43 mouse cellular contexts compared by ENCODE assay signal in the genomic region with DNA sequence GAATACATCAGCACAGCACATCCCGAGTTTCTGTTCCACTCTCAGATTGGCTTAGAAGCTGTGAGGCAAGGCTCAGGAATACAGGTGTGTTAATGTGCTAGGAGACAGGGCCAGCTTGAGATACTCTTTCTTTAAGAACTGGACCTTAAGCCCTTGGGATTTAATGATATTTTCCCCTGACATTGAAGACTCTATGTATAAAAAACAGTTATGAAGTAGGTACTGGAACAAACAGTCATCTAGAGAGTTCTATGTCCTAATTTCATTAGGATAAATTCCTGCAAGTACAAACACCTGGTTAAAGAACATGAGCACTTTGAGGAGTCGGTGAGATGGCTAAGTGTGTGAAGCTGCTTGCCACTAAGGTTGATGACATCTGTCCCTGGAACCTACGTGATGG. TPM values are rescaled to one million over a fixed set of nuclear protein-coding genes. Genes with fewer than 3 reads are reported as not detected.
"Had no signal": no experiment of that assay in that cellular context is flagged by ENCODE, and none has a peak within 500 bp of the region (broad histone marks: within the 10 kb centered on the region; RNA-seq: fewer than 3 reads in every experiment).

No protein-coding gene starts in this region.

- ATAC-seq: hindbrain, embryonic 16.5 days; hindbrain, postnatal 0 days; inflammation-experienced regulatory T-cells, adult 6 months; intestine, embryonic 15.5 days; intestine, embryonic 16.5 days; intestine, postnatal 0 days had no signal

- H3K4me3 ChIP-seq: heart, embryonic 12.5 days; heart, embryonic 13.5 days; heart, embryonic 15.5 days; hindbrain, embryonic 10.5 days; hindbrain, embryonic 12.5 days; hindbrain, embryonic 13.5 days; hindbrain, embryonic 15.5 days; intestine, embryonic 15.5 days; kidney, embryonic 15.5 days; layer of hippocampus, adult 2 months; left cerebral cortex, adult 2 months had no signal

- H3K9me3 ChIP-seq: heart, embryonic 12.5 days; heart, embryonic 13.5 days; heart, embryonic 15.5 days; hindbrain, embryonic 10.5 days; hindbrain, embryonic 12.5 days; hindbrain, embryonic 13.5 days; hindbrain, embryonic 15.5 days; intestine, embryonic 15.5 days; kidney, embryonic 15.5 days had no signal

- H3K27ac ChIP-seq: heart, embryonic 13.5 days; heart, embryonic 15.5 days; hindbrain, embryonic 10.5 days; hindbrain, embryonic 12.5 days; hindbrain, embryonic 13.5 days; hindbrain, embryonic 14.5 days; hindbrain, embryonic 15.5 days; hindbrain, postnatal 0 days; intestine, embryonic 15.5 days; kidney, embryonic 15.5 days; kidney, postnatal 0 days; layer of hippocampus, adult 2 months; left cerebral cortex, adult 2 months had no signal

- DNase-seq: heart, postnatal 10 days; heart, postnatal 14 days; heart, postnatal 36 days; heart, postnatal 4 days; kidney, adult 11 months; kidney, adult 18-20 months; kidney, adult 2 months; kidney, adult 8-10 months; kidney, adult 9 months; kidney, postnatal 10 days; kidney, postnatal 14 days; kidney, postnatal 25 days; kidney, postnatal 36 days; kidney, postnatal 4 days; layer of hippocampus, adult 9-11 months; layer of hippocampus, postnatal 36 days had no signal

- H3K9ac ChIP-seq: heart, embryonic 12.5 days; heart, embryonic 13.5 days; heart, embryonic 15.5 days; hindbrain, embryonic 12.5 days; hindbrain, embryonic 13.5 days; hindbrain, embryonic 14.5 days; hindbrain, embryonic 15.5 days; intestine, embryonic 15.5 days; kidney, embryonic 15.5 days had no signal

- H3K36me3 ChIP-seq: heart, embryonic 12.5 days; heart, embryonic 13.5 days; heart, embryonic 15.5 days; hindbrain, embryonic 10.5 days; hindbrain, embryonic 12.5 days; hindbrain, embryonic 13.5 days; hindbrain, embryonic 15.5 days; intestine, embryonic 15.5 days; kidney, embryonic 15.5 days had no signal

- H3K4me2 ChIP-seq: heart, embryonic 12.5 days; heart, embryonic 13.5 days; heart, embryonic 15.5 days; hindbrain, embryonic 12.5 days; hindbrain, embryonic 13.5 days; hindbrain, embryonic 14.5 days; hindbrain, embryonic 15.5 days; intestine, embryonic 15.5 days; kidney, embryonic 15.5 days had no signal

- H3K4me1 ChIP-seq: heart, embryonic 12.5 days; heart, embryonic 13.5 days; heart, embryonic 15.5 days; hindbrain, embryonic 10.5 days; hindbrain, embryonic 12.5 days; hindbrain, embryonic 13.5 days; hindbrain, embryonic 15.5 days; intestine, embryonic 15.5 days; kidney, embryonic 15.5 days had no signal

- H3K27me3 ChIP-seq: heart, embryonic 12.5 days; heart, embryonic 13.5 days; heart, embryonic 15.5 days; hindbrain, embryonic 12.5 days; hindbrain, embryonic 13.5 days; hindbrain, embryonic 15.5 days; intestine, embryonic 15.5 days; kidney, embryonic 15.5 days had no signal

RNA-seq across cellular contexts. Expression of a gene that starts 54.3 kb away (rescaled TPM):
- total RNA-seq: heart, postnatal 10 days; heart, postnatal 14 days; heart, postnatal 25 days; heart, postnatal 36 days; heart, postnatal 4 days; hematopoietic stem cell, adult 5-6 weeks had no signal
- polyA plus RNA-seq: heart, embryonic 12.5 days; heart, embryonic 13.5 days; heart, embryonic 14.5 days; heart, embryonic 15.5 days; heart, embryonic 16.5 days; heart, postnatal 0 days; inflammation-experienced regulatory T-cells, adult 6 months; intestine, embryonic 14.5 days; intestine, embryonic 15.5 days; intestine, embryonic 16.5 days; intestine, postnatal 0 days; kidney, adult 2 months; kidney, embryonic 14.5 days; kidney, embryonic 15.5 days; kidney, embryonic 16.5 days; kidney, postnatal 0 days; large intestine, adult 2 months had no signal
